In genomic region chr2:167727161-167727560, GRCm38 (mm10) we compare ENCODE assay signal across 8 mouse cellular contexts. TPM values are rescaled to one million over a fixed set of nuclear protein-coding genes. Genes with fewer than 3 reads are reported as not detected.
DNase-seq lines count a peak whose midpoint lies in the region; ATAC-seq lines count a peak whose summit lies in the region.

No protein-coding gene starts in this region.

- H3K36me3 ChIP-seq in embryonic facial prominence, embryonic 15.5 days: no peaks in the 10 kb centered on the region
- H3K36me3 ChIP-seq in lung, embryonic 15.5 days: no peaks in the 10 kb centered on the region
- no peaks in the 10 kb centered on the region for H3K36me3 ChIP-seq in stomach, embryonic 16.5 days (ENCODE audit: control insufficient read depth, insufficient read depth, low read length)

- peaks cover 41% of the 10 kb centered on the region for H3K4me1 ChIP-seq in embryonic facial prominence, embryonic 15.5 days
- peaks cover 19% of the 10 kb centered on the region for H3K4me1 ChIP-seq in lung, embryonic 15.5 days
- peaks cover 20% of the 10 kb centered on the region for H3K4me1 ChIP-seq in stomach, embryonic 16.5 days (ENCODE audit: control insufficient read depth, insufficient read depth, low read length)

- no peak overlapping the region for H3K9ac ChIP-seq in embryonic facial prominence, embryonic 15.5 days
- H3K9ac ChIP-seq in lung, embryonic 15.5 days: no peak overlapping the region
- peak overlapping the region; percentile 15; the same call in 1 of the 2 replicates for H3K9ac ChIP-seq in stomach, embryonic 16.5 days (ENCODE audit: low read length)

- ATAC-seq in embryonic facial prominence, embryonic 15.5 days (ENCODE audit: insufficient number of reproducible peaks, low FRiP score, low TSS enrichment, low read depth): peak; percentile 56; the same call in 1 of the 2 replicates
- peak; percentile 55 for ATAC-seq in lung, embryonic 15.5 days (ENCODE audit: borderline replicate concordance, extremely low read depth, low FRiP score, low TSS enrichment)
- ATAC-seq in stomach, embryonic 16.5 days (ENCODE audit: insufficient read depth, low FRiP score): peak; percentile 57; the same call in 1 of the 2 replicates

- peak; percentile 72 for DNase-seq in adrenal gland, postnatal 10 days
- DNase-seq in adrenal gland, postnatal 4 days (ENCODE audit: low spot score in 2 of 2): no peak
- DNase-seq in 3T3-L1 (ENCODE audit: low read depth, low spot score): peak; percentile 68
- peak; percentile 77 for DNase-seq in kidney, postnatal 10 days
- DNase-seq in yolk sac, embryonic 10.5 days (ENCODE audit: low spot score): no peak

- H3K4me2 ChIP-seq in embryonic facial prominence, embryonic 15.5 days (replicated peaks): no peak overlapping the region
- H3K4me2 ChIP-seq in lung, embryonic 15.5 days: no peak overlapping the region
- no peak overlapping the region for H3K4me2 ChIP-seq in stomach, embryonic 16.5 days (ENCODE audit: low read depth, low read length)

- H3K9me3 ChIP-seq in embryonic facial prominence, embryonic 15.5 days (replicated peaks): no peaks in the 10 kb centered on the region
- H3K9me3 ChIP-seq in lung, embryonic 15.5 days: no peaks in the 10 kb centered on the region
- no peaks in the 10 kb centered on the region for H3K9me3 ChIP-seq in stomach, embryonic 16.5 days (replicated peaks; ENCODE audit: control insufficient read depth, low read length)

- H3K27me3 ChIP-seq in embryonic facial prominence, embryonic 15.5 days: no peaks in the 10 kb centered on the region
- no peaks in the 10 kb centered on the region for H3K27me3 ChIP-seq in lung, embryonic 15.5 days
- H3K27me3 ChIP-seq in stomach, embryonic 16.5 days (ENCODE audit: control insufficient read depth, insufficient read depth, low read length): no peaks in the 10 kb centered on the region

- WGBS in embryonic facial prominence, embryonic 15.5 days: 31% methylated on average over 13 of the region's 13 CpGs
- 23% methylated on average over 13 of the region's 13 CpGs for WGBS in lung, embryonic 15.5 days
- WGBS in stomach, embryonic 16.5 days: 44% methylated on average over 13 of the region's 13 CpGs

- no peak overlapping the region for H3K4me3 ChIP-seq in embryonic facial prominence, embryonic 15.5 days (replicated peaks)
- no peak overlapping the region for H3K4me3 ChIP-seq in lung, embryonic 15.5 days
- H3K4me3 ChIP-seq in stomach, embryonic 16.5 days (replicated peaks; ENCODE audit: low read length): no peak overlapping the region

- peak overlapping the region; percentile 23; the same call in 1 of the 2 replicates for H3K27ac ChIP-seq in embryonic facial prominence, embryonic 15.5 days (replicated peaks)
- peak overlapping the region; percentile 39 for H3K27ac ChIP-seq in lung, embryonic 15.5 days
- H3K27ac ChIP-seq in stomach, embryonic 16.5 days (ENCODE audit: low read length): no peak overlapping the region

RNA-seq across cellular contexts. Expression of gene Tmem189, which starts 37.5 kb away (rescaled TPM):
- total RNA-seq in adrenal gland, postnatal 10 days (2021): 10 to 100 TPM; 31.2 to 33.5 TPM
- 10 to 100 TPM; 32.9 to 35.4 TPM for total RNA-seq in adrenal gland, postnatal 4 days (2021)
- polyA plus RNA-seq in embryonic facial prominence, embryonic 15.5 days (2015; fragmentation: Nextera tagmentation; extraction: Ambion mirVana): 43.7 and 44.3 TPM in 2 replicates
- 41.7 and 43.8 TPM in 2 replicates for polyA plus RNA-seq in lung, embryonic 15.5 days (2015; fragmentation: Nextera tagmentation; extraction: Ambion mirVana)
- polyA plus RNA-seq in stomach, embryonic 16.5 days (2015; fragmentation: Nextera tagmentation; extraction: Ambion mirVana): 35.7 and 36.8 TPM in 2 replicates

RNA-seq across cellular contexts. Expression of gene Cebpb, which starts 38.4 kb away (rescaled TPM):
- 100 to 1,000 TPM; 269 to 439 TPM for total RNA-seq in adrenal gland, postnatal 10 days (2021)
- 100 to 1,000 TPM; 229 to 255 TPM for total RNA-seq in adrenal gland, postnatal 4 days (2021)
- polyA plus RNA-seq in embryonic facial prominence, embryonic 15.5 days (2015; fragmentation: Nextera tagmentation; extraction: Ambion mirVana): 41.9 and 42.0 TPM in 2 replicates
- polyA plus RNA-seq in lung, embryonic 15.5 days (2015; fragmentation: Nextera tagmentation; extraction: Ambion mirVana): 61.4 and 68.1 TPM in 2 replicates
- 0.69 and 0.92 TPM in 2 replicates for polyA plus RNA-seq in stomach, embryonic 16.5 days (2015; fragmentation: Nextera tagmentation; extraction: Ambion mirVana)

Comparison
In these comparisons a context has a peak if more than half of its experiments do, and no peak if none do; other contexts are left out.
1. DNase-seq: peak in adrenal gland, postnatal 10 days (single experiment), 3T3-L1 (single experiment) and kidney, postnatal 10 days (single experiment); none in adrenal gland, postnatal 4 days (0 of 2) and yolk sac, embryonic 10.5 days (single experiment).
2. RNA of gene Cebpb, which starts 38.4 kb away (polyA plus RNA-seq): 61.4 to 68.1 TPM in lung, embryonic 15.5 days and 41.9 to 42.0 TPM in embryonic facial prominence, embryonic 15.5 days; 0.69 to 0.92 TPM in stomach, embryonic 16.5 days; every median in the first group is over 10 times any median in the second.
3. Peak in every context shown above with its lines, with median percentiles within 50 percentile points of each other: ATAC-seq.